Mouse (Mus musculus) neutrophil, adult 59 days (primary cell): ENCODE measurements around the gene Olfr25. TPM values are rescaled to one million over a fixed set of nuclear protein-coding genes. Genes with fewer than 3 reads are reported as not detected.

Experiments
- total RNA-seq, 2 experiments: library from RNA; stranded (reverse); gene quantifications; 1 replicate in 1 of 2; 2 replicates in 1 of 2; pipeline ENCODE4 v1.2.4; 2023

The Olfr25 gene
- total RNA-seq, result not detected

GRCm38 (mm10) chr9:38328760-38329159 lies at the start of gene Olfr25:
Gene Olfr25 (plus strand): TSS chr9:38329060.

GRCm38 (mm10) chr9:38290807-38291206 lies 38.1 kb upstream of the Olfr25 start, which contains the start of gene Olfr896-ps1:
Gene Olfr896-ps1 (plus strand): TSS chr9:38291107.

GRCm38 (mm10) chr9:38348111-38348510 lies 19.3 kb downstream of the Olfr25 start, which contains the start of gene Olfr898:
Gene Olfr898 (plus strand): TSS chr9:38348411.

GRCm38 (mm10) chr9:38366596-38366995 lies 37.7 kb downstream of the Olfr25 start, which contains the start of gene Olfr250:
Gene Olfr250 (plus strand): TSS chr9:38366896.

GRCm38 (mm10) chr9:38376786-38377185 lies 47.9 kb downstream of the Olfr25 start, which contains the start of gene Olfr251:
Gene Olfr251 (plus strand): TSS chr9:38377086.

Other genes starting within 250 kb of the Olfr25 start
- gene Olfr887, start 245.0 kb upstream of the Olfr25 start, total RNA-seq, result not detected
- gene Olfr888, start 220.9 kb upstream of the Olfr25 start, total RNA-seq, result not detected
- not detected for gene Olfr889, start 213.9 kb upstream of the Olfr25 start, total RNA-seq
- not detected for gene Olfr890, start 186.5 kb upstream of the Olfr25 start, total RNA-seq
- not detected for gene Olfr891, start 148.2 kb upstream of the Olfr25 start, total RNA-seq
- not detected for gene Olfr893, start 120.7 kb upstream of the Olfr25 start, total RNA-seq
- not detected for gene Olfr894, start 111.0 kb upstream of the Olfr25 start, total RNA-seq
- not detected for gene Olfr143, start 76.3 kb upstream of the Olfr25 start, total RNA-seq
- gene Olfr895, start 61.2 kb upstream of the Olfr25 start, total RNA-seq, result not detected
- not detected for gene Olfr896-ps1, start 38.0 kb upstream of the Olfr25 start, total RNA-seq
- not detected for gene Olfr898, start 19.4 kb downstream of the Olfr25 start, total RNA-seq
- gene Olfr250, start 37.8 kb downstream of the Olfr25 start, total RNA-seq, result not detected
- gene Olfr251, start 48.0 kb downstream of the Olfr25 start, total RNA-seq, result not detected
- not detected for gene Olfr147, start 72.6 kb downstream of the Olfr25 start, total RNA-seq
- not detected for gene Olfr901, start 100.4 kb downstream of the Olfr25 start, total RNA-seq
- not detected for gene Olfr902, start 118.6 kb downstream of the Olfr25 start, total RNA-seq
- not detected for gene Olfr904, start 134.1 kb downstream of the Olfr25 start, total RNA-seq
- gene Olfr905, start 142.0 kb downstream of the Olfr25 start, total RNA-seq, result under 1 TPM in 1 of 2 experiments, not detected in 1; 0.09 TPM
- not detected for gene Olfr906, start 158.0 kb downstream of the Olfr25 start, total RNA-seq
- gene Olfr907, start 166.7 kb downstream of the Olfr25 start, total RNA-seq, result not detected
- gene Olfr911-ps1, start 192.5 kb downstream of the Olfr25 start, total RNA-seq, result not detected
- not detected for gene Olfr910, start 208.8 kb downstream of the Olfr25 start, total RNA-seq